Mouse (Mus musculus): ENCODE results near the gene Snx29. TPM values are rescaled to one million over a fixed set of nuclear protein-coding genes. Genes with fewer than 3 reads are reported as not detected.
A peak's percentile ranks its signal among the peaks of the same experiment; 100 is the strongest.

The Snx29 gene
- polyA plus RNA-seq, 1 experiment from 2014 or later, result 12.1 TPM

- H3K4me3 ChIP-seq, result no peak overlapping the region
- no peaks in the 10 kb centered on the region for H3K4me1 ChIP-seq
- no peaks in the 10 kb centered on the region for H3K9me3 ChIP-seq
- 0 out of 2 replicates have a peak, but pooled peaks cover 7% of the 10 kb centered on the region for H3K36me3 ChIP-seq (replicated peaks)
- DNase-seq (ENCODE audit: low spot score), result no peak
- H3K27me3 ChIP-seq (replicated peaks; ENCODE audit: low read depth, poor library complexity, severe bottlenecking), result no peaks in the 10 kb centered on the region
- 86% methylated on average over 4 of the region's 4 CpGs for WGBS
- H3K27ac ChIP-seq (replicated peaks), result no peak overlapping the region
Observed at GRCm38 (mm10) chr16:11399386-11399785, 76.7 kb downstream of the Snx29 start.

- no peaks in the 10 kb centered on the region for H3K27me3 ChIP-seq (replicated peaks; ENCODE audit: low read depth, poor library complexity, severe bottlenecking)
- H3K36me3 ChIP-seq (replicated peaks), result 0 out of 2 replicates have a peak, but pooled peaks cover 7% of the 10 kb centered on the region
- DNase-seq (ENCODE audit: low spot score), result no peak
- no peaks in the 10 kb centered on the region for H3K4me1 ChIP-seq
- 94% methylated on average over 6 of the region's 6 CpGs for WGBS
- H3K4me3 ChIP-seq, result no peak overlapping the region
- H3K27ac ChIP-seq (replicated peaks), result no peak overlapping the region
- H3K9me3 ChIP-seq, result no peaks in the 10 kb centered on the region
Observed at GRCm38 (mm10) chr16:11399845-11400565, 77.3 kb downstream of the Snx29 start.

- Histone ChIP-seq H3K9me3 (no peaks in the 10 kb centered on the region), H3K4me1 (no peaks in the 10 kb centered on the region), H3K27ac (replicated peaks) (no peak overlapping the region), H3K36me3 (replicated peaks) (0 out of 2 replicates have a peak, but pooled peaks cover 7% of the 10 kb centered on the region), H3K4me3 (no peak overlapping the region), H3K27me3 (replicated peaks; ENCODE audit: low read depth, poor library complexity, severe bottlenecking) (no peaks in the 10 kb centered on the region)
- 74% methylated on average over 7 of the region's 7 CpGs for WGBS
- no peak for DNase-seq (ENCODE audit: low spot score)
Observed at GRCm38 (mm10) chr16:11400936-11401335, 78.2 kb downstream of the Snx29 start.

- H3K4me3 ChIP-seq, result no peak overlapping the region
- H3K4me1 ChIP-seq, result peaks cover 9% of the 10 kb centered on the region; the same call in 1 of the 2 replicates
- WGBS, result 88% methylated on average over 3 of the region's 3 CpGs
- no peaks in the 10 kb centered on the region for H3K9me3 ChIP-seq
- DNase-seq (ENCODE audit: low spot score), result no peak
- 0 out of 2 replicates have a peak, but pooled peaks cover 7% of the 10 kb centered on the region for H3K36me3 ChIP-seq (replicated peaks)
- no peaks in the 10 kb centered on the region for H3K27me3 ChIP-seq (replicated peaks; ENCODE audit: low read depth, poor library complexity, severe bottlenecking)
- no peak overlapping the region for H3K27ac ChIP-seq (replicated peaks)
Observed at GRCm38 (mm10) chr16:11405193-11405592, 82.5 kb downstream of the Snx29 start.

GRCm38 (mm10) chr16:11406201-11406600, 83.5 kb downstream of the Snx29 start:
- 83% methylated on average over 5 of the region's 5 CpGs for WGBS
- Histone ChIP-seq H3K9me3 (no peaks in the 10 kb centered on the region), H3K36me3 (replicated peaks) (0 out of 2 replicates have a peak, but pooled peaks cover 7% of the 10 kb centered on the region), H3K27ac (replicated peaks) (no peak overlapping the region), H3K27me3 (replicated peaks; ENCODE audit: low read depth, poor library complexity, severe bottlenecking) (no peaks in the 10 kb centered on the region), H3K4me1 (peaks cover 9% of the 10 kb centered on the region; the same call in 1 of the 2 replicates), H3K4me3 (no peak overlapping the region)
- no peak for DNase-seq (ENCODE audit: low spot score)

- Histone ChIP-seq H3K36me3 (replicated peaks) (0 out of 2 replicates have a peak, but pooled peaks cover 7% of the 10 kb centered on the region), H3K9me3 (no peaks in the 10 kb centered on the region), H3K4me3 (no peak overlapping the region), H3K27ac (replicated peaks) (no peak overlapping the region), H3K4me1 (peaks cover 9% of the 10 kb centered on the region; the same call in 1 of the 2 replicates), H3K27me3 (replicated peaks; ENCODE audit: low read depth, poor library complexity, severe bottlenecking) (no peaks in the 10 kb centered on the region)
- DNase-seq (ENCODE audit: low spot score), result no peak
- WGBS, result 89% methylated on average over 9 of the region's 9 CpGs
Observed at GRCm38 (mm10) chr16:11406622-11407021, 83.9 kb downstream of the Snx29 start.

GRCm38 (mm10) chr16:11407932-11408620, 85.4 kb downstream of the Snx29 start:
- Histone ChIP-seq H3K9me3 (no peaks in the 10 kb centered on the region), H3K36me3 (replicated peaks) (0 out of 2 replicates have a peak, but pooled peaks cover 7% of the 10 kb centered on the region), H3K4me3 (no peak overlapping the region), H3K27ac (replicated peaks) (no peak overlapping the region), H3K27me3 (replicated peaks; ENCODE audit: low read depth, poor library complexity, severe bottlenecking) (no peaks in the 10 kb centered on the region), H3K4me1 (peaks cover 9% of the 10 kb centered on the region; the same call in 1 of the 2 replicates)
- DNase-seq (ENCODE audit: low spot score), result no peak
- WGBS, result 75% methylated on average over 8 of the region's 8 CpGs

- WGBS, result 92% methylated on average over 4 of the region's 4 CpGs
Observed at GRCm38 (mm10) chr16:11408726-11409125, 86.0 kb downstream of the Snx29 start.

GRCm38 (mm10) chr16:11414631-11415030, 91.9 kb downstream of the Snx29 start:
- WGBS, result 79% methylated on average over 2 of the region's 2 CpGs
- H3K27me3 ChIP-seq (replicated peaks; ENCODE audit: low read depth, poor library complexity, severe bottlenecking), result no peaks in the 10 kb centered on the region

More at GRCm38 (mm10) chr16:11408726-11409125, 86.0 kb downstream of the Snx29 start:
- Histone ChIP-seq H3K4me3 (no peak overlapping the region), H3K9me3 (no peaks in the 10 kb centered on the region), H3K27ac (replicated peaks) (no peak overlapping the region), H3K36me3 (replicated peaks) (peaks cover 3% of the 10 kb centered on the region; the same call in 1 of the 2 replicates), H3K27me3 (replicated peaks; ENCODE audit: low read depth, poor library complexity, severe bottlenecking) (no peaks in the 10 kb centered on the region), H3K4me1 (peaks cover 9% of the 10 kb centered on the region; the same call in 1 of the 2 replicates)
- no peak for DNase-seq (ENCODE audit: low spot score)

GRCm38 (mm10) chr16:11418183-11418588, 95.5 kb downstream of the Snx29 start:
- 18% methylated on average over 7 of the region's 7 CpGs for whole genome bisulfite sequencing
- H3K27me3 ChIP-seq (replicated peaks; ENCODE audit: low read depth, poor library complexity, severe bottlenecking), result no peaks in the 10 kb centered on the region
- no peak overlapping the region for H3K27ac ChIP-seq (replicated peaks)
- H3K36me3 ChIP-seq (replicated peaks), result peaks cover 13% of the 10 kb centered on the region; the same call in 1 of the 2 replicates
- DNase-seq (ENCODE audit: low spot score), result peak; percentile 54
- no peak overlapping the region for H3K4me3 ChIP-seq
- H3K4me1 ChIP-seq, result no peaks in the 10 kb centered on the region
- H3K9me3 ChIP-seq, result no peaks in the 10 kb centered on the region; the same call in 1 of the 2 replicates

More at GRCm38 (mm10) chr16:11414631-11415030, 91.9 kb downstream of the Snx29 start:
- no peaks in the 10 kb centered on the region for H3K4me1 ChIP-seq
- no peak overlapping the region for H3K4me3 ChIP-seq
- no peaks in the 10 kb centered on the region; the same call in 1 of the 2 replicates for H3K36me3 ChIP-seq (replicated peaks)
- no peak overlapping the region for H3K27ac ChIP-seq (replicated peaks)
- H3K9me3 ChIP-seq, result no peaks in the 10 kb centered on the region
- no peak for DNase-seq (ENCODE audit: low spot score)

- Histone ChIP-seq H3K27ac (replicated peaks) (no peak overlapping the region), H3K36me3 (replicated peaks) (peaks cover 14% of the 10 kb centered on the region; the same call in 1 of the 2 replicates), H3K9me3 (no peaks in the 10 kb centered on the region; the same call in 1 of the 2 replicates), H3K4me1 (no peaks in the 10 kb centered on the region), H3K27me3 (replicated peaks; ENCODE audit: low read depth, poor library complexity, severe bottlenecking) (no peaks in the 10 kb centered on the region), H3K4me3 (no peak overlapping the region)
- no peak for DNase-seq (ENCODE audit: low spot score)
- 86% methylated on average over 12 of the region's 12 CpGs for WGBS
Observed at GRCm38 (mm10) chr16:11420311-11421080, 97.8 kb downstream of the Snx29 start.

GRCm38 (mm10) chr16:11422165-11422564, 99.5 kb downstream of the Snx29 start:
- Histone ChIP-seq H3K36me3 (replicated peaks) (peaks cover 14% of the 10 kb centered on the region; the same call in 1 of the 2 replicates), H3K4me3 (no peak overlapping the region), H3K27me3 (replicated peaks; ENCODE audit: low read depth, poor library complexity, severe bottlenecking) (no peaks in the 10 kb centered on the region), H3K9me3 (no peaks in the 10 kb centered on the region; the same call in 1 of the 2 replicates), H3K27ac (replicated peaks) (no peak overlapping the region), H3K4me1 (0 out of 2 replicates have a peak, but pooled peaks cover 4% of the 10 kb centered on the region)
- DNase-seq (ENCODE audit: low spot score), result no peak
- 92% methylated on average over 1 of the region's 1 CpGs for WGBS

Measured in embryonic facial prominence, embryonic 10.5 days (tissue).